Mouse (Mus musculus) neural tube, embryonic 14.5 days (tissue): Measurements from ENCODE around the gene Ccdc6. TPM values are rescaled to one million over a fixed set of nuclear protein-coding genes. Genes with fewer than 3 reads are reported as not detected.

ENCODE experiments used
- ATAC-seq: fragments of 200-750 bp; cut with Nextera tagmentation; 2 replicates; pipeline ENCODE4 v1.8.0; 2017; ENCODE audit warnings: low read depth, mild to moderate bottlenecking, moderate TSS enrichment, moderate library complexity
- H3K27ac ChIP-seq: fragments of 300-500 bp; sonication (generic); 2 replicates; pipeline ENCODE4 v1.5.1; 2014; ENCODE audit warnings: low read depth, mild to moderate bottlenecking, control low read depth, low read length, moderate library complexity, mixed read lengths
- H3K27me3 ChIP-seq: fragments of 300-500 bp; sonication (generic); 2 replicates; pipeline ENCODE4 v1.6.1; 2014; ENCODE audit warnings: low read length; ENCODE audit not compliant: control insufficient read depth, insufficient read depth
- H3K36me3 ChIP-seq: fragments of 300-500 bp; sonication (generic); 2 replicates; pipeline ENCODE4 v1.6.1; 2014; ENCODE audit warnings: low read length, mixed read lengths; ENCODE audit not compliant: control insufficient read depth, insufficient read depth
- H3K4me1 ChIP-seq: fragments of 300-500 bp; sonication (generic); 2 replicates; pipeline ENCODE4 v1.6.1; 2014; ENCODE audit warnings: low read length; ENCODE audit not compliant: control insufficient read depth, insufficient read depth
- H3K4me2 ChIP-seq: fragments of 300-500 bp; sonication (generic); 2 replicates; pipeline ENCODE4 v1.6.1; 2014; ENCODE audit warnings: mild to moderate bottlenecking, low read depth, low read length, control low read depth
- H3K4me3 ChIP-seq: fragments of 300-500 bp; sonication (generic); 2 replicates; pipeline ENCODE4 v1.5.1; 2014; ENCODE audit warnings: low read depth, low read length, control low read depth, mixed read lengths
- H3K9ac ChIP-seq: fragments of 300-500 bp; sonication (generic); replicated peaks from 2 replicates; pipeline ENCODE4 v1.6.1; 2014; ENCODE audit warnings: low read depth, mild to moderate bottlenecking, control low read depth, low read length, mixed read lengths
- H3K9me3 ChIP-seq: fragments of 300-500 bp; sonication (generic); 2 replicates; pipeline ENCODE4 v1.6.1; 2016; ENCODE audit warnings: low read length; ENCODE audit not compliant: control insufficient read depth
- WGBS: fragments of 180-500 bp; shearing (Covaris S2); extraction: QIAGEN DNeasy Blood & Tissue Kit; methylation state at CpG from one replicate; pipeline ENCODE4 v1.1.7; 2014; 5-methylcytosine and 5-hydroxymethylcytosine counted together
- polyA plus RNA-seq: library from polyadenylated mRNA; unstranded; fragments of >200 nt; fragmentation: Nextera tagmentation; extraction: Ambion mirVana; gene quantifications from 2 replicates; pipeline ENCODE4 v1.2.1, GENCODE M21; 2014

The Ccdc6 gene
- polyA plus RNA-seq, 1 experiment from 2014 or later, result 43.6 TPM

DNA sequence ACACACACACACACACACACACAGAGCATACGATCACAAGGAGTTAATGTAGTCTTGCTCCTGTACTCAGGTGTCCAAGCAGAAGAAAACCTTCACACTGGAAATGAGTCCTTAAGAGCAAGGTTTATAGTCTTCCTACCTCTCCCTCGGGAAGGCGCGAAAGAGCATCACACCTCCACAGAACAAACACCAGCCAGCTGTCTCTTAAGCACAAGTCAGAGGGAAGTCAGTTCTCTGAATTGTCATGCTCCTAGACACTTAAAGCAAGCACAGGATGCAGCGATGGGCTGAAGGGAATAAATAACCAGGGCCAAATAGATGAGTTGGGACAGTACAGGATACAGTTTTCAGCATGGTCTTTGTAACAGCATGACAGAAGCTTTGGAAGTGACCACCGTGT is 35.8 kb downstream of the Ccdc6 start:
- H3K4me2 ChIP-seq, result no peak overlapping the region
- H3K4me1 ChIP-seq, result no peaks in the 10 kb centered on the region
- H3K4me3 ChIP-seq, result no peak overlapping the region
- no peak overlapping the region for H3K27ac ChIP-seq
- no peaks in the 10 kb centered on the region for H3K9me3 ChIP-seq
- no peak overlapping the region for H3K9ac ChIP-seq
- WGBS, result 89% methylated on average over 6 of the region's 6 CpGs
- no peaks in the 10 kb centered on the region for H3K27me3 ChIP-seq
- ATAC-seq, result no peak
- H3K36me3 ChIP-seq, result no peaks in the 10 kb centered on the region

DNA sequence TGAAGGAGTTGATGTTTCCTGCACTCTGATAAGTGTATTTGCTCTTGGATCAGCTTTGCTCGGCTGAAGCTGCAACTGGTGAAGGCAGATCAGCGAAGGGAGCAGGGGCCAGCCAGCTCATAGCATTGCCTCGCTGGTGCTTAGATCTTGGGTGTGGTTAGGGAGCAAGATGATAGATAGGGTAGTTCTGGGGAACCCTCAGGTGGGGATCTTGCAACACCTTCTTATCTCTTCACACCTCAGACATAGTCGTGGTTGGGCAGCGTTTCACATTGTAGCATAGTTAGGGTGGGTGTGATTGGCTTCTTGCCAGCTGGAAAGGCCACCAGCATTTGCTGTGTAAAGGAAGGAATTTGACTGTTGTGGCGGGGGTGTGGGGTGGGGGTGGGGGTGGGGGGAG is 36.3 kb downstream of the Ccdc6 start:
- Histone ChIP-seq H3K9ac (no peak overlapping the region), H3K4me1 (no peaks in the 10 kb centered on the region), H3K27me3 (no peaks in the 10 kb centered on the region), H3K36me3 (no peaks in the 10 kb centered on the region), H3K4me2 (no peak overlapping the region), H3K4me3 (no peak overlapping the region), H3K9me3 (no peaks in the 10 kb centered on the region), H3K27ac (no peak overlapping the region)
- no peak for ATAC-seq
- WGBS, result 74% methylated on average over 6 of the region's 6 CpGs

DNA sequence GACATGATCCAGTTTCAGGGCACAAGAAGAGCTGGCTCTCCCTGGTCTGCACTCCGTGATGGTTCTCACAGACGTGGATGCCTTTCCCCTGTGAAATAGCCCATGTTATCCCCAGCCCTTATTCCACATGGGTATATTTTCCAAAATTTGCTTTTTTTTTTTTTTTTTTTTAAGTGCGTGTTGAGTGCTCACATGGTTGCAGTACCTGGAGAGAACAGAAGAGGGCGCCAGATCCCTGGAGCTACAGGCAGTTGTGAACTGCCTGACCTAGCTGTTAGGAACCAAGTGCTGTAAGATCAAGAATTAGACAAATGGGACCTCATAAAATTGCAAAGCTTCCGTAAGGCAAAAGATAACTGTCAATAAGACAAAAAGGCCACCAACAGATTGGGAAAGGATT is 38.8 kb downstream of the Ccdc6 start:
- ATAC-seq, result no peak
- no peak overlapping the region for H3K4me3 ChIP-seq
- H3K27ac ChIP-seq, result no peak overlapping the region
- WGBS, result 88% methylated on average over 5 of the region's 5 CpGs
- no peaks in the 10 kb centered on the region for H3K4me1 ChIP-seq
- no peaks in the 10 kb centered on the region for H3K36me3 ChIP-seq
- H3K9me3 ChIP-seq, result no peaks in the 10 kb centered on the region
- no peak overlapping the region for H3K9ac ChIP-seq
- no peaks in the 10 kb centered on the region for H3K27me3 ChIP-seq
- H3K4me2 ChIP-seq, result no peak overlapping the region

DNA sequence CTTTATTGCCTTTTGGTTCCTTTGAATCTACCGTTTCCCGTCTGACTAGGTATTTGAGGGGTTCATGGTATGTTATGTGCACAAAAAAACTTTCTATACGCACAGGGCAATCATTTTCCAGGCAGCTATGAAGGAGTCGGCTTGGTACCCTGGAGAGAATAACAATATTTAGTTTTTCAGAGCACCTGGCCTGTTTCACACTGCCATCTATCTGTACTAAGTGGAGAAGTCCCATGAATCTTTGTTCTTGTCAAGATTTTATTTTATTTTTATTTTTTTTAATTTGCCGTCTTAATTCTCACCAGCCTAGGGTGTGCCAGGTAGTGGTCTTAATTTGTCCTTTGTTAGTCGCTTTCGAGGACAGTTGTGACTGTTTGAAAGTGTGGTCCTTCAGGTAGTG is 40.7 kb downstream of the Ccdc6 start:
- 79% methylated on average over 7 of the region's 7 CpGs for WGBS
- no peaks in the 10 kb centered on the region for H3K4me1 ChIP-seq
- H3K4me2 ChIP-seq, result no peak overlapping the region
- no peaks in the 10 kb centered on the region for H3K27me3 ChIP-seq
- H3K27ac ChIP-seq, result no peak overlapping the region
- ATAC-seq, result no peak
- no peak overlapping the region for H3K4me3 ChIP-seq
- H3K9me3 ChIP-seq, result no peaks in the 10 kb centered on the region
- H3K36me3 ChIP-seq, result no peaks in the 10 kb centered on the region; the same call in 1 of the 2 replicates
- no peak overlapping the region for H3K9ac ChIP-seq

DNA sequence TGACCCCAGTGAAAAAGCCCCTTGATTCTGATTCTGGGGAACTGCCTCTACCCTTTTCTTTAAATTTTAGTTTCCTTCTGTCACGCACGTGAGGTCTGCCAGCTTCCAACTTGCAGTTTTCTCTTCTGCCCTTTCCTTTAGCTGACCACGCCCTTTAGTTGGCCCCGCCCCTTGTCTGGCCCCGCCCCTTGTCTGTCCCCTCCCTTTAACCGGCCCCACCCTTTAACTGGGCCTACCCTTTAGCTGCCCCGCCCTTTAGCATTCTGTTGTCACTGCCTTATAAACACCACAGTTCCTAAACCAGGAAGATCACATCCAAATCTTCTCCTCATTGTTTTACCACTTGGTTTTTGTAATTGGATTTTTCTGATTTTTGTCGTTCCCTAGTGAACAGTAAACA is 41.2 kb downstream of the Ccdc6 start:
- Histone ChIP-seq H3K4me3 (no peak overlapping the region), H3K9ac (no peak overlapping the region), H3K27ac (no peak overlapping the region), H3K9me3 (no peaks in the 10 kb centered on the region), H3K27me3 (no peaks in the 10 kb centered on the region), H3K4me2 (no peak overlapping the region), H3K36me3 (no peaks in the 10 kb centered on the region; the same call in 1 of the 2 replicates), H3K4me1 (no peaks in the 10 kb centered on the region)
- 60% methylated on average over 8 of the region's 8 CpGs for WGBS
- ATAC-seq, result no peak

DNA sequence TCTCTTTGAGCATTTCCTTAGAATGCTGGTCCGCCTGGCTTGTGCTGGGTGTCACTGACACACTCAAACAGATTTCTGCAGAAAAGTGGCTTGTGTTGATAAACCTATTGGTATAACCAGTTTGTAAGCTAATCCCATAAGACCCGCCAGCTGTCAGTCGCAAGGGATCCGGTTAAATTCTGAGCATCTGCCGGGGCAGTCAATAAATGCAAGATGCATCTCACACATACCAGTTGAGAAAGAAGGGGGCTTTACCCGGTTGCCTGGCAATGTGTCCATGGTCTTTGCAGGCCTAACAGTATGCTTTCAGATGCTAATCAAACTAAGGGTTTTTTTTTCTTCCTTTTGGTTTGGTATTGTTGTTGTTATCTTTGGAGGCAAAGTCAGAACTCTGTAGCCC is 42.4 kb downstream of the Ccdc6 start:
- H3K27ac ChIP-seq, result no peak overlapping the region
- 26% methylated on average over 6 of the region's 6 CpGs for WGBS
- no peaks in the 10 kb centered on the region for H3K27me3 ChIP-seq
- no peaks in the 10 kb centered on the region for H3K4me1 ChIP-seq
- H3K9me3 ChIP-seq, result no peaks in the 10 kb centered on the region
- no peak overlapping the region for H3K9ac ChIP-seq
- no peak overlapping the region for H3K4me3 ChIP-seq
- no peaks in the 10 kb centered on the region; the same call in 1 of the 2 replicates for H3K36me3 ChIP-seq
- ATAC-seq, result no peak
- H3K4me2 ChIP-seq, result no peak overlapping the region

DNA sequence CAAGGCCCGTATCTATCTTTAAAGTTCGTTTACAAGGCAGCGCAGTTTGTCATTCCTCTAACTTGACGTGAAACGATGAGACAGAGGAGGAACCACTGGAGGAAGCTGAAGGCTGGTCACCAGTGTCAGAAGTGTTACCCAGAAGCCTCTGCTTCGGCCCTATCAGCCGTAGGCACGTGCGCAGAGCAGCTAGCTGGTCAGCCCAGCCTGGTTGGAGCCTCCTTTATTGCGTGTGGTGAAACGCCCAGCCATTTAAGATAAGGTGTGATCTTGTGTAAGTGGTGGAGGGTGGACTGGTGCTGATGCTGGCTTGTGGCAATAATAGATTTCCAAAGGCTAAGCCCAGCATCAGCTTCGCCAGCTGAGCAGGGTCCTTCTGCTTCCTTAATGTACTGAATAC is 43.5 kb downstream of the Ccdc6 start:
- Histone ChIP-seq H3K4me2 (no peak overlapping the region), H3K9me3 (no peaks in the 10 kb centered on the region), H3K4me3 (no peak overlapping the region), H3K9ac (no peak overlapping the region), H3K27me3 (no peaks in the 10 kb centered on the region), H3K4me1 (no peaks in the 10 kb centered on the region), H3K27ac (no peak overlapping the region), H3K36me3 (no peaks in the 10 kb centered on the region; the same call in 1 of the 2 replicates)
- ATAC-seq, result no peak
- WGBS, result 91% methylated on average over 12 of the region's 12 CpGs

DNA sequence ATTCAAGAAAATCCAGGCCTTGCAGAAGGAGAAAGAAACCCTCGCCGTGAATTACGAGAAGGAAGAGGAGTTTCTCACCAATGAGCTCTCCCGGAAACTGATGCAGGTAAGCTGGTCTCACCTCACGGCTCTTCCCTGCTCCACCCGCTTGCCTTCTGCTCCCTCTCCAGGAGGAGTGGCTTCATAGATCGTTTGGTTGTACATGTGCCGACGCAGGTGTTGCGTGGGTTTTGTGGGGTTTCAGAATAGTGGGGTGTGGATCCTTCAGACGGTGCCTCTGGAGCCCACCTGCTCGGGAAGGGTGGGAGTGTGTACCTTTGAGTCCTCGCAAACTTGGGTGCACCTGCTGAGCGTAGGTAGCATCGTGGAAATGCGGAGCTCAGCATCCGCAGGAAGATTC is 45.7 kb downstream of the Ccdc6 start:
- no peak overlapping the region for H3K9ac ChIP-seq
- ATAC-seq, result no peak
- no peak overlapping the region for H3K27ac ChIP-seq
- H3K4me2 ChIP-seq, result no peak overlapping the region
- no peaks in the 10 kb centered on the region for H3K27me3 ChIP-seq
- H3K4me3 ChIP-seq, result no peak overlapping the region
- H3K36me3 ChIP-seq, result peaks cover 6% of the 10 kb centered on the region
- WGBS, result 96% methylated on average over 17 of the region's 17 CpGs
- H3K9me3 ChIP-seq, result no peaks in the 10 kb centered on the region
- no peaks in the 10 kb centered on the region for H3K4me1 ChIP-seq

DNA sequence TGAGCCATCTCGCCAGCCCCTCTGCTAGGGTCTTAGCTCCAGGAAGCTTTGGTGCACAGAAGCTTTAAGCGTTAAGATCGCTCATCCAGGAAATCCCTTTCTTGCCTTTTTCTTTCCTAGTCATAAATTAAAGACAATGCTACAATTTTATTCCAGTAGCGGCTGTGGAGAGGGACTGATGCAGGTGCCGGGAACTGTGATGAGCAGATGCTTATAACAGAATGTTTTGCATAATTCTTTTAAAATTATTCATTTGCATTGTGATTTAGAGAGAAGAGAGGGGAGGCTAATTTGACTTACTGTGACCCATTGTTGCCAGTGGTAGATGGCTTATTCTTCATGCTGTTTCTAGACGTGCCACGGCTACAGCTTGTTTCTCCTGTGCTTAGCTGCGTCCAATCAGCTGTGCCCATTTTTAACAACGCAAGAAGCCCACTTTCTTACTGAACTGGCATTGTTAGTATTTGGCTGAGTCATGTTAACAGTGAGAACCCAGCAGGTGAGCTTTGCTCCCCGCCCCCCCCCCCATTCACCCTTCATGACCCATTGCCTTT is 47.2 kb downstream of the Ccdc6 start:
- Histone ChIP-seq H3K27me3 (no peaks in the 10 kb centered on the region), H3K27ac (no peak overlapping the region), H3K9ac (no peak overlapping the region), H3K4me1 (peaks cover 2% of the 10 kb centered on the region; the same call in 1 of the 2 replicates), H3K9me3 (no peaks in the 10 kb centered on the region), H3K36me3 (peaks cover 6% of the 10 kb centered on the region), H3K4me3 (no peak overlapping the region), H3K4me2 (no peak overlapping the region)
- 35% methylated on average over 10 of the region's 10 CpGs for WGBS
- ATAC-seq, result no peak
